Mouse (Mus musculus) left cerebral cortex, adult 8-10 months (tissue): ENCODE results near the gene Tmem260. TPM values are rescaled to one million over a fixed set of nuclear protein-coding genes. Genes with fewer than 3 reads are reported as not detected.
"Not testable (repeated sequence)": the region's sequence is repeated elsewhere in the genome, so short reads cannot be mapped to it uniquely, and the experiment has no call there.

ENCODE experiments used
- DNase-seq, 2 experiments: peaks; one replicate each; pipeline ENCODE4 v3.0.0; 2022; ENCODE audit warnings: low spot score in 2 of 2
- total RNA-seq, 4 experiments: library from RNA; stranded (reverse); gene quantifications; 2 replicates each; pipeline ENCODE4 v1.2.4; 2022

The Tmem260 gene
- total RNA-seq = 10 to 100 TPM; 22.3 to 25.7 (median 24.9) TPM

GRCm38 (mm10) chr14:48445984-48446683 lies at the start of gene Tmem260:
Gene Tmem260, plus strand, starts transcription at chr14:48446124.
- peak; percentile 88 to 95 for DNase-seq

GRCm38 (mm10) chr14:48406086-48406485 lies 39.8 kb upstream of the Tmem260 start:
- no peak for DNase-seq

DNA sequence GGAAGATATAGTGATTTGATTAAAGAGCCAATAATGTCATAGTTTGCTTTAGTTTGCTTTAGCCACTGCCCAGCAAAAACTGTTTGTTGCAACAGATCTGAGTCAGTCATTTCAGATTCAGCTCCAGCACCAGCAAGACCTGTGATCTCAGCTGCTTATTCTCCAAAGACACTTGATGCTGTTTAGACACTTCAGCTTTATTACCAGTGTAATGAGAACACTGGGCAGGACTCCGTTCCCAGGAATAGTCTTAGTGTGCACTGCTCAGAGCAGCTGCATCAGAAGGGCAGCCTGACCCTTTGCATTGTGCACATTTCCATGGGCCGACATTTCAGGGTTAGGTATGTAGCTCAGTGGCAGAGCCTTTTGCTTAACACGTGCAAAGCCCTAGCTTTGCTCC lies 28.9 kb upstream of the Tmem260 start:
- DNase-seq = no peak

DNA sequence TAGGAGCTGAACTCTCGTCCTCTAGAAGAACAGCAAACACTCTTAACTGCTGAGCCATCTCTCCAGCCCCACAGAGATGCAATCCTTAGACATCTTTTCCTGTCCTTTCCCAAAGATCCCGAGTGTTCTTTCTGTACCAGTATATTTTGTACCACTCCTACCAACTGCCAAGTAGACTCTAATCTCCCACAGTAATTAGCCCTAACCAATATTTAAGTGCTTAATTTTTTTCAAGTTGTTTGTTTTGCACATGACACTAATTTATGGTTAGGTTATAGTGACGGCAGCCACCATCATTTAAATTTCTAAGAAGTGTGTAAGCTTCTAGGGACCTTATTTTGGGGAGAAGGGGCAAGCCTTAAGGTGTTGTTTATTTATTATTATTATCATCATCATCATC lies 27.7 kb upstream of the Tmem260 start:
- DNase-seq = no peak

GRCm38 (mm10) chr14:48418672-48419071 lies 27.3 kb upstream of the Tmem260 start:
- DNase-seq = no peak

- DNase-seq = peak in 1 of 2 experiments; percentile 42
Measured at GRCm38 (mm10) chr14:48421476-48421875, 24.4 kb upstream of the Tmem260 start.

DNA sequence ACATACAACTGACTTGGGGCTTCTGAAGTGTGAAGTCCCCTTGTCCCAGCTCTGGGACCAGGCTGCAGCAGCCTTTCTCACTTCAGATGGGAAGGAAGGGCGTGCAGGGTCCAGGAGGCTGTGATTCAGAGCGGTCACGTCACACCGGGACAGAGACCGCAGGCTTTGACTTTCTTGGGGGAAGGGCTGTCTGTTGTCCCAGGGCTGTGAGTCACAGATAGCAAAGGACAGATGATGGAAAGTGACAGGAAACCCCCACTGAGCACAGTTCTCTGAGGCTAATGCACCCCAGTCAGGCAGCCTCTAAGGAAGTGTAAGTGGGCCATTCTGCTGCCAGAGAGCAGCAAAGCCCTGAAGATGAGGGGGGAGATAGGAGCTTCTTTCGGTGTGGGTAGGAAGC lies 23.9 kb upstream of the Tmem260 start:
- peak; percentile 16 to 20 for DNase-seq

DNA sequence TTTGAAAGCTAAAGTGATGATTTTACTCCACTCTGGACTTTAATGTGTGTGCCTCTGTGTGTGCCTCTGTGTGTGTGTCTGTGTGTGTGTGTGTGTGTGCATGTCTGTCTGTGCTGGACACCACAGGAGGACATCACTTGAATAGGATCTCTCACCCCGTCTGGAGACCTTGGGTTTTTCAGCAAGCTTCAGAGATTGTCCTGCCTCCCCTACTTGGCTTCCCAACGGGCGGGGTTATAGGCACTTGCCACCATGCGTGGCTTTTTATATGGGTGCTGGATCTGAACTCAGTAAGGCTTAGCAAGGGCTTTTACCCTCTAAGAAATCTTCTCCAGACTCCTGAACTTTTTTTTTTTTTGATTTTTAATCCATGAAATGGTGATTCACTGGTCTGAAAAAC lies 23.5 kb upstream of the Tmem260 start:
- DNase-seq = no peak

- no peak for DNase-seq
Measured at GRCm38 (mm10) chr14:48422901-48423300, 23.0 kb upstream of the Tmem260 start.

DNA sequence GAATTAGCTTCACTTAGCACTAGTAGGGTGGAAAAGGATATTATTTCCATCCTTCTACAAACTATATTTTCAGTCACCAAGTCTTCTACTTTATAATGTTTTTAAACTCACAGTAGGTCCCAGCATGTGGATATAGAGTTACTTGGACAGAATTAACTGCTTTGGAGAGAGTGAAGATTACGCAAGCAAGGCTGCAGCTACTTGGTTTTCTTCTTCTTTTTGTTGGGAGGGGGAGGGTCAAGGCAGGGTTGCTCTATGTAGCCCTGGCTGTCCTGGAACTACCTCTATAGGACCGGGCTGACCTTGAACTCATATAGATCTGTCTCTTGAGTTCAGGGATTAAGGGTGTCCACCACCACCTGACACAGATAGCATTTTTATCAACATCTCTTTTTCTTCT lies 13.9 kb upstream of the Tmem260 start:
- DNase-seq = no peak

DNA sequence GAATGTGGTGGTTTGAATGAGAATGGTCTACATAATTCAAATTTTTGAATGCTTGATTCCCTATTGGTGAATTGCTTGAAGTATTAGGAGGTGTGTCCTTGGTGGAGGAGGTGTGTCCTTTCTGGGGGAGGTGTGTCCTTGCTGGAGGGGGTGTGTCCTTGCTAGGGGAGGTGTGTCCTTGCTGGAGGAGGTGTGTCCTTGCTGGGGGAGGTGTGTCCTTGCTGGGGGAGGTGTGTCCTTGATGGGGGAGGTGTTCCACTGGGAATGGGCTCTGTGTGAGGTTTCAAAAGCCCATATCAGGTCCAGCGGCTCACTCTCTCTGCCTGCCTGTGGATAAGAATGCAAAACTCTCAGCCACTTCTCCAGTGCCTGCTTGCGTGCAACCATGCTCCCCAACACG lies 2.1 kb upstream of the Tmem260 start:
- DNase-seq = no peak

DNA sequence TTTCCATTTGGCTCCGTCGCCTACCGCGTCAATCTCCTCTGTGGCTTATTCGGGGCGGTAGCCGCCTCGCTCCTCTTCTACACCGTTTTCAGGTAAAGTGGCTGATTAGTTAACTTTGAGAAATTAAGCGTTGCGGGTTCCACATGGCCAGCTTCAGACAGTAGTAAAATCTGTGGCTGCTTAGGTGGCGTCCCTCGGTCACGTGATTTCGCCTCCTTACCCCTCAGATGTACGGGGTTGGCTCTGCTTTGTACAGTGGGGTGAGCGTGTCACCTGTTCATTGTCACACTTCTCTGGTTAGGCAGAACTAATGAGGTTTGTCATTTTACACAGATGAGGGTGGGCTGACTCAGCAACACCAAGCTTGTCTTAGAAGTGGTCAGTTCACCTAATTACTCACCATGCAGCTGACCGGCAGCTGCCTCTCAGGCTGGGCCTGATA lies 6.1 kb downstream of the Tmem260 start:
- DNase-seq = no peak

DNA sequence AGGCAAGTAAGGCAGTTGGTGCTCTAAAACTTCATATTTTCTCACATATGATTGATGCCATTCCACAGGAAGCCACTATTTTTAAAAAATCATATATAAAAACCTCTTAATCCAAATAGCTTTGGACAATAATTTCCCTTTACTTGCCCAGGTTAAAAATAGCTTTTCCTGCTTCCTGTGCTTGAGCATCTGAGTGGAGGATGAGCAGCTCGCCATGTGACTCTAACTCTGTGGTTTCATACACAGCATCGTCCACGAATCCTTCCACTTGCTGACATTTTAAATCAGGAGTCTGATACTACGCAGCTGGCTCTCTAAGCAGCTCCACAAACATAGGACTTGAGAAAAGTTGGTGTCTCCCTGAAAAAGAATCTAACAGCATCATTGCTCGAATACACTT lies 7.5 kb downstream of the Tmem260 start:
- no peak for DNase-seq

DNA sequence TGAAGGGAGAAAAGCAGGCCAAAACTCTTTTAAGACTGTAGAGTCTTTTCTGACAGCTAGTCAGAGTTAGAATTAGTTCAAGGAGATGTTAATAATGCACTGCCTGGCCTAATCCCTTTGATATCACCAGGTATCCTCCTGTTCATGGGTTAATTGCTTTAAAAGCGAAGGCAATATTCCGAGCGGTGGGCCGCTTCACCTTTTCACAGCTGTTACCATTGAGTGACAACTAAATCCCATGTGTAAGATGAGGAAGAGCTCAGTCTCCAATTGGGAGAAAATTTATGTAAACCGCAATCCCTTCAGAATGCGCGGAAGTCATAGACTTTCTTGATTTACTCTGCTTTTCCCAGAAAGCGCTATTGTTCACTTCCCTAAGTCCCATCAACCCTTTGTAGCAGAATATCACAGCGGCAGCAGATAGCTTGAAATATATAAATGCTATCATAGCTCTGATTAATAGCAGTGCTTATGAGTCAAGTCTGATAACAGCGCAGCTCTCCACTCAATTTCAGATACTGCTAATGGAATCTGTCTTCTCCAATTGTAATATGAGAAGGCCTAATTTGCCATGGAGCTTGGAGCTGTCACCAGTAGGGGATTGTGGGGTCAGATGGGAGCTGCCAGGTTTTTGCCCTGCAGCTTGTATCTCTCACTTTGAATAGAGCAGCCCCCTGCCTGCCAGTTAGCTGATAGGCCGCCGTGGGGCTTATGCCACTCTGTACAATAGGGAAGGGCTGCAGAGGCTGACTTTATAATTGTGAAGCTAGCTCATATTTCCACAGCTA lies 10.6 kb downstream of the Tmem260 start:
- no peak for DNase-seq

DNA sequence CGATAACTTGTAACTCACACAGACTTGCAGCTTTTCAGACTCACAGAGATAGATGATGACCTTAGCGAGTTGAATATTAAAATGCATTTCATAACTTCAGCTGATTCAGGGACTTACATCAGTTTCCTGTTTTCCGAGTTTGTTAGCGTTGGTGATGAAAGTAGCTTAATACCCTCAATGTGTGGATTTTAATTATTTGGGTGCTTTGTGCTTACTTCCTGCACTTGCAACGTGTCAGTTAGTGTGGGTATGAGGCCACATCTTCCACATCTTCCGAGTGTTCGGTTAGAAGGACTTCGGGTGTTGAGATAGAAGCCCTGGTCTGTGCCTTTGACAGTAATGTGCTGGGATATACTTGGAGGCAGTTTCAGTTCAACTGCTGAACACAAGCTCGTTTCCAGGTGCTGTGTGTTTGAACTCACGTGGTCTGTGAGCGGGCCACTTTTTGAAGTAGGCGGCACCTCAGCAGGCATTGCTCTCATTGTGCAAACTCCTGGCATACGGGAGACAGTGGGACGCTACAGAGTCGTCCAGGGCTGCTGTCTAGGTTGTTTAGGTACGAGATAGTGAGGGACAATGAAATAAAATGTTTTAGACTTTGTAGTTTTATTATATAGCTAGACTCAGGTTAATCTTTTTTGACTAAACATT lies 11.5 kb downstream of the Tmem260 start:
- DNase-seq = no peak

GRCm38 (mm10) chr14:48458901-48459300 lies 13.0 kb downstream of the Tmem260 start:
- DNase-seq = no peak

DNA sequence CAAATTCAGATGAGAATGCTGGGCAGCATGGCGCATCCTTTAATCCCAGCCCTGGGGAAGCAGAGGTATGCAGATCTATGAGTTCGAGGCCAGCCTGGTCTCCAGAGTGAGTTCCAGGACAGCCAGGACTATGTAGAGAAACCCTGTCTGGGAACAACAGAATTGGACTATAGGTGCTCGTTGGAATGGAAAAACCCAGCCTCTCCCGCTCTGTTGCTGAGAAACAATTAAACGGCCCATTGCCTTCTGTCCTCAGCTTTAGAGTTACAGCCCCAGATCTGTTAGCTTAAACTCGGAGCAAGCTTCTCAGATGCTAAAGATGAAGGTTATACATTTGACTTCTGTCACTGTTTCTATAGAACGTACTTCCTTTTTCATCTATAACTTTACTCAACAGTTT lies 22.4 kb downstream of the Tmem260 start:
- no peak for DNase-seq

GRCm38 (mm10) chr14:48470742-48471487 lies 25.0 kb downstream of the Tmem260 start:
- no peak for DNase-seq

DNA sequence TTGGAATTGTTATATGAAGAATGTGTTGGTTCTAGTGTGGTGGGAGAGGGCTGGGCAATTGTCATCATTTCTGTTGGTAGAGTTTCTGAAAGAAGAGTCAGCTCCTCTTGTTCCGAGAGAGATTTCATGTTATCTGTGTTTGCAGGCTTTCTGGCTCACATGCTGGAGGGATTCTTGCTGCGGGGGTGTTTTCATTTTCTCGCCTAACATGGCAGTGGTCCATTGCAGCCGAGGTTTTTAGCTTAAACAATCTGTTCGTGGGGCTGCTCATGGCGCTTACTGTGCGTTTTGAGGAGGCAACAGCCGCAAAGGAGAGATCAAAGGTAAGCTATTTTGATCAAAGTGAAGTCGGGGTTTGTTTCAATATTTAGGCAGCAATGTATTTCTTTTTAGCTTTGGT lies 26.3 kb downstream of the Tmem260 start:
- DNase-seq = peak; percentile 32 to 76

- DNase-seq = no peak
Measured at GRCm38 (mm10) chr14:48475370-48475769, 29.4 kb downstream of the Tmem260 start.

- not testable (repeated sequence) for DNase-seq
Measured at GRCm38 (mm10) chr14:48475834-48476233, 29.9 kb downstream of the Tmem260 start.

GRCm38 (mm10) chr14:48476278-48476677 lies 30.4 kb downstream of the Tmem260 start:
- DNase-seq = no peak
